Mouse (Mus musculus) heart, postnatal 0 days (tissue): ENCODE results near the gene Cnnm1. TPM values are rescaled to one million over a fixed set of nuclear protein-coding genes. Genes with fewer than 3 reads are reported as not detected.

Source experiments
- ATAC-seq: fragments of 200-750 bp; cut with Nextera tagmentation; 2 replicates; pipeline ENCODE4 v1.8.0; 2017; ENCODE audit warnings: low read depth, moderate number of reproducible peaks, moderate library complexity; ENCODE audit not compliant: insufficient read depth
- DNase-seq: peaks from one replicate; pipeline ENCODE4 v3.0.0-alpha.2; 2016; ENCODE audit warnings: low spot score
- H3K27ac ChIP-seq: fragments of 300-500 bp; sonication (generic); 2 replicates; pipeline ENCODE4 v1.5.1; 2014; ENCODE audit warnings: low read depth, mild to moderate bottlenecking
- H3K27me3 ChIP-seq: fragments of 300-500 bp; sonication (generic); 2 replicates; pipeline ENCODE4 v1.6.1; 2014; ENCODE audit warnings: low read length, mixed read lengths; ENCODE audit not compliant: control insufficient read depth, insufficient read depth
- H3K36me3 ChIP-seq: fragments of 300-500 bp; sonication (generic); replicated peaks from 2 replicates; pipeline ENCODE4 v1.6.1; 2014; ENCODE audit warnings: low read length, mixed read lengths; ENCODE audit not compliant: control insufficient read depth, insufficient read depth
- H3K4me1 ChIP-seq: fragments of 300-500 bp; sonication (generic); 2 replicates; pipeline ENCODE4 v1.6.1; 2014; ENCODE audit warnings: antibody characterized with exemption; ENCODE audit not compliant: control insufficient read depth, insufficient read depth
- H3K4me2 ChIP-seq: fragments of 300-500 bp; sonication (generic); 2 replicates; pipeline ENCODE4 v1.6.1; 2014; ENCODE audit warnings: low read depth, mild to moderate bottlenecking, low read length, moderate library complexity
- H3K4me3 ChIP-seq: fragments of 300-500 bp; sonication (generic); 2 replicates; pipeline ENCODE4 v1.5.1; 2014; ENCODE audit warnings: low read depth, low read length
- H3K9ac ChIP-seq: fragments of 300-500 bp; sonication (generic); replicated peaks from 2 replicates; pipeline ENCODE4 v1.6.1; 2014; ENCODE audit warnings: low read depth, low read length, mixed read lengths
- H3K9me3 ChIP-seq: fragments of 300-500 bp; sonication (generic); replicated peaks from 2 replicates; pipeline ENCODE4 v1.6.1; 2016; ENCODE audit warnings: low read length; ENCODE audit not compliant: control insufficient read depth
- CTCF ChIP-seq: IDR thresholded peaks from 2 replicates; pipeline ENCODE4 v1.5.1; 2016; ENCODE audit warnings: antibody characterized with exemption, control low read depth, low read depth
- EP300 ChIP-seq: IDR thresholded peaks from 2 replicates; pipeline ENCODE4 v1.6.1; 2016; ENCODE audit warnings: antibody characterized with exemption, low read depth
- WGBS: fragments of 180-500 bp; shearing (Covaris S2); extraction: QIAGEN DNeasy Blood & Tissue Kit; methylation state at CpG from one replicate; pipeline ENCODE4 v1.1.7; 2014; 5-methylcytosine and 5-hydroxymethylcytosine counted together
- polyA plus RNA-seq: library from polyadenylated mRNA; unstranded; fragments of >200 nt; fragmentation: Nextera tagmentation; extraction: Ambion mirVana; gene quantifications from 2 replicates; pipeline ENCODE4 v1.2.1, GENCODE M21; 2015
- total RNA-seq: library from RNA; depleted of rRNA; stranded (reverse); fragments of >200 nt; gene quantifications from 2 replicates; pipeline ENCODE4 v1.2.3, GENCODE M21; 2014; ENCODE audit warnings: low replicate concordance

The Cnnm1 gene
- total and polyA plus RNA-seq, 2 experiments from 2014 or later, result 0.03 TPM; not detected in 1

DNA sequence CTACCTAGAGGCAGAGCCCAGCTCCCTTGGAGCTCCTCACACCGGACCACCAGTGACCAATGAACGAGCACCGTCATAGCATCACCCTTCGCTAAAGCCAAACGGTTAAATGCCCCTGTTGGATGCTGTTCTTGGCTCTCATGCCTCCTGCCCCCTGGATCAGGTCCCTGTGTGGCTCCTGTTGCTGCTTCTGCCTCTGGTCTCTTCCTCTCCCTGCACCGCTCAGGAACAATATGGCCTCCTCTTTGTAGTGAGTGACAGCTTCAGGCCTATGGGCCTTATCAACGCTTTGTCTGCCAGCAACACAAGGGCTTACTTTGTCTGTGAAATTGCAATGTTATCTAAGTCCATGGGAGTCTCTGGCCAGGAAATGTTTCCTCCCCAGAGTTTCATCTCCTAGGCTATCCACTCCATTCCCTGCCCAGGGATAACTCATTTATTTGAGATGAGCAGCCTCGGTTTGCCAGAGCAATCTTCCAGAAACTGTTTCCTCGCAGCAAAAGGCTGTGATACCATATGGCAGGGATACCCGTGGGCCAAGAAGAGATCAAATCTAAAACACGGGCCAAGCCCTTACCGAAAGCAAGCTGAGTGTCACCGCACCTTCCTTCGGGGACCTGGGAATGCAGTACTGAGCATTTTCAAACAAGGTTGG is 25.5 kb downstream of the Cnnm1 start:
- Histone ChIP-seq H3K27ac (no peak overlapping the region), H3K4me3 (no peak overlapping the region), H3K4me2 (no peak overlapping the region), H3K27me3 (no peaks in the 10 kb centered on the region), H3K9me3 (no peaks in the 10 kb centered on the region), H3K4me1 (no peaks in the 10 kb centered on the region), H3K36me3 (no peaks in the 10 kb centered on the region), H3K9ac (no peak overlapping the region)
- TF ChIP-seq CTCF (no peak), EP300 (no peak)
- no peak for ATAC-seq
- no peak for DNase-seq
- WGBS, result 79% methylated on average over 14 of the region's 14 CpGs

DNA sequence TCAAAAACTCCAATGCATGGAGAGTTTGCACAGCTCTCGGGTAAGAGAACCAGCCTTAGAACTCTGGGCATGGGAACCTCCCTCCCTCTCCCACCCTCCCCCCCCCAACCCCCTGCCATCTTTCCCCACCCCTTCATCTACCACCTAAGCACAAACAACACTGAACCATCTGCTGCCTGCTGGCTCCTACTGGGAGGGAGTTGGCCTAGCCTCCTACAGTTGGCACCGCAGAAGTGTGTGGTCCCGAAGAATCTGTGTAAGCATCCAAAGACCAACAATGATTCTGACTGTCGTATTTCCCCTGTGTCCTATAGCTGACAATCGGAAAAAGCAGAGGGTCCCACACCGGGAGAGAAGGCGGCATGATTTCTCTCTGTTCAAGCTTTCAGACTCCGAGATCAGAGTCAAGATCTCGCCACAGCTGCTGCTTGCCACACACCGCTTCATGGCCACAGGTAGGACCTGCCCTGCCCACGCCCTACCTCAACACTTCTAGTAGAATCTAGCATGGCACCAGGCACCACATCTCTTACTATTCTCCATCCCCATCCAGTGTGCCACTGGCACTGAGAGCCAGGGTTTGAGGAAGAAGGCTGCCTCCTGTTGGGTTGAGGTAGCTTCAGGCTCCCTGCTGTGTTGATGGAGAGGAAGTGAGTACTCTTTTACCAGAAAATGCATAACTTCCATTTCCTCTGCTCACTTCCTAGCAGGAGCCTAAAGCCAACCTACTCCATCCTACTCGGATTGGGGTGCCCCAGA is 27.9 kb downstream of the Cnnm1 start:
- 75% methylated on average over 12 of the region's 12 CpGs for WGBS
- H3K27me3 ChIP-seq, result no peaks in the 10 kb centered on the region
- no peak for ATAC-seq
- H3K27ac ChIP-seq, result no peak overlapping the region
- no peaks in the 10 kb centered on the region for H3K36me3 ChIP-seq
- TF ChIP-seq CTCF, result no peak
- TF ChIP-seq EP300, result no peak
- H3K4me3 ChIP-seq, result no peak overlapping the region
- H3K4me1 ChIP-seq, result no peaks in the 10 kb centered on the region
- no peak overlapping the region for H3K4me2 ChIP-seq
- no peak overlapping the region for H3K9ac ChIP-seq
- no peaks in the 10 kb centered on the region for H3K9me3 ChIP-seq
- DNase-seq, result no peak

DNA sequence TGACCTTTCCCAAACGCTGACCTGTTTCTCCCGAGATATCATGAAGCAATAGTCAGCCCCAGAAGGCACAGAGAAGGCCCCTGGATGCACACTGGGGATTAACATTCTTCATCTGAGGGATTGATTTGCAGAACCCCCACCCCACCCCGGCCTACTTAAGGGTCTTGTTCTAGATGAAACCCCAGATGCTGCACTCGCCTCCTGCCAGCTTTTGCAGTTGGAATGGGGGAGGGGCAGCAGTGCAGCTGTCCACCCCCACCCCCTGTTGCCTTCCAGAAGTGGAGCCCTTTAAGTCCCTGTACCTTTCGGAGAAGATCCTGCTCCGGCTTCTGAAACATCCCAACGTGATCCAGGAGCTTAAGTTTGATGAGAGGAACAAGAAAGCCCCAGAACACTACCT is 29.1 kb downstream of the Cnnm1 start:
- 56% methylated on average over 7 of the region's 7 CpGs for WGBS
- ATAC-seq, result no peak

DNA sequence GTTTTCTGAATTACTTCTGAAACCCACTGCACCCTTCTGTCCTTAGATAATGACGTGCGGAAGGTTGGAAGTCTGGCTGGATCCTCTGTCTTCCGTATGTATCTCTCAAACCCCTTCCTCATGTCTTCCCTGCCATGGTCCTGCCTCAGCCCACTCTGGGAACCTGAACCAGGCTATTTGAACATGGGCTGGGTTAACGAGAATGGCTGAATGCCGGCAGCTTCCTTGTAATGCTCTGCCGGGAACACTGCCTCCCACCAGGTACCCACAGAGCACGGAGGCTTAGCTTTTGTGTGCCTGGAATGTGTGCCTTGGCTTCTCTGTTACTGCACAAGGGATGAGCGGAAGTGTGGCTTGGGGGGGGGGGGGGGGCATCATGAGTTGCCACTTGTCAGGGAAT is 32.1 kb downstream of the Cnnm1 start:
- no peak overlapping the region for H3K9ac ChIP-seq
- H3K4me1 ChIP-seq, result peaks cover 17% of the 10 kb centered on the region; the same call in 1 of the 2 replicates
- no peaks in the 10 kb centered on the region for H3K36me3 ChIP-seq
- H3K9me3 ChIP-seq, result no peaks in the 10 kb centered on the region
- H3K27me3 ChIP-seq, result no peaks in the 10 kb centered on the region
- H3K4me2 ChIP-seq, result no peak overlapping the region
- 82% methylated on average over 8 of the region's 8 CpGs for WGBS
- H3K27ac ChIP-seq, result no peak overlapping the region
- no peak overlapping the region for H3K4me3 ChIP-seq
- TF ChIP-seq EP300, result no peak
- TF ChIP-seq CTCF, result no peak
- DNase-seq, result no peak
- no peak for ATAC-seq

More for the DNA sequence above, 29.1 kb downstream of the Cnnm1 start:
- TF ChIP-seq CTCF, result no peak
- TF ChIP-seq EP300, result no peak
- DNase-seq, result no peak
- Histone ChIP-seq H3K4me1 (no peaks in the 10 kb centered on the region), H3K9ac (no peak overlapping the region), H3K36me3 (no peaks in the 10 kb centered on the region), H3K27me3 (no peaks in the 10 kb centered on the region), H3K4me3 (no peak overlapping the region), H3K9me3 (no peaks in the 10 kb centered on the region), H3K4me2 (no peak overlapping the region), H3K27ac (no peak overlapping the region)

DNA sequence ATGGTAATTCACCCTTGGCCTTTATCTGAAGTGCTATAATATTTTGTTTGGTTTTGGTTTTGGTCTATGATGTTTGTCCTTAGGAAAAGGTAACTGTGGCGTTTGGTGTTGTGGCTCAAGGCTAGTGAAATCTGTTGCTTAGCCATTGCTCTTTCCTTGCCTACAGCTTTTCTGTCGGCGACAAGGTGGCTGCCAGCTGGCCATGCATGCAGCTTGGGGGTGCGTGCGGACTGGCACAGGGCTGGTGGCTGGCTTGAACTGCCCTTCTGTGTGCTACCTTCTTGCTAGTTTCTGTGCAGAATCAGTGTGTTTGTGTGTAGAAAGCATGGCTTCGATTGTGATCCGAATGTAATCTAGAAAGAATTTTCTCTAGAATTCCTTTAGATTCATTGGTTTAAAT is 32.5 kb downstream of the Cnnm1 start:
- no peak for DNase-seq
- H3K36me3 ChIP-seq, result no peaks in the 10 kb centered on the region
- H3K4me1 ChIP-seq, result peaks cover 17% of the 10 kb centered on the region; the same call in 1 of the 2 replicates
- no peak for ATAC-seq
- WGBS, result 91% methylated on average over 7 of the region's 7 CpGs
- no peak for TF ChIP-seq EP300
- TF ChIP-seq CTCF, result no peak
- no peak overlapping the region for H3K27ac ChIP-seq
- no peaks in the 10 kb centered on the region for H3K27me3 ChIP-seq
- no peak overlapping the region for H3K4me3 ChIP-seq
- no peaks in the 10 kb centered on the region for H3K9me3 ChIP-seq
- no peak overlapping the region for H3K4me2 ChIP-seq
- no peak overlapping the region for H3K9ac ChIP-seq
